Mouse (Mus musculus) effector memory CD4-positive, alpha-beta T cell, adult 5 months (primary cell): ENCODE results near the gene Gck. TPM values are rescaled to one million over a fixed set of nuclear protein-coding genes. Genes with fewer than 3 reads are reported as not detected.

Experiments
- polyA plus RNA-seq: library from polyadenylated mRNA; unstranded; fragments of 100-300 nt; shearing (Covaris generic); gene quantifications from one replicate; pipeline ENCODE4 v1.2.1, GENCODE M21; 2017

The Gck gene
- not detected for polyA plus RNA-seq

DNA sequence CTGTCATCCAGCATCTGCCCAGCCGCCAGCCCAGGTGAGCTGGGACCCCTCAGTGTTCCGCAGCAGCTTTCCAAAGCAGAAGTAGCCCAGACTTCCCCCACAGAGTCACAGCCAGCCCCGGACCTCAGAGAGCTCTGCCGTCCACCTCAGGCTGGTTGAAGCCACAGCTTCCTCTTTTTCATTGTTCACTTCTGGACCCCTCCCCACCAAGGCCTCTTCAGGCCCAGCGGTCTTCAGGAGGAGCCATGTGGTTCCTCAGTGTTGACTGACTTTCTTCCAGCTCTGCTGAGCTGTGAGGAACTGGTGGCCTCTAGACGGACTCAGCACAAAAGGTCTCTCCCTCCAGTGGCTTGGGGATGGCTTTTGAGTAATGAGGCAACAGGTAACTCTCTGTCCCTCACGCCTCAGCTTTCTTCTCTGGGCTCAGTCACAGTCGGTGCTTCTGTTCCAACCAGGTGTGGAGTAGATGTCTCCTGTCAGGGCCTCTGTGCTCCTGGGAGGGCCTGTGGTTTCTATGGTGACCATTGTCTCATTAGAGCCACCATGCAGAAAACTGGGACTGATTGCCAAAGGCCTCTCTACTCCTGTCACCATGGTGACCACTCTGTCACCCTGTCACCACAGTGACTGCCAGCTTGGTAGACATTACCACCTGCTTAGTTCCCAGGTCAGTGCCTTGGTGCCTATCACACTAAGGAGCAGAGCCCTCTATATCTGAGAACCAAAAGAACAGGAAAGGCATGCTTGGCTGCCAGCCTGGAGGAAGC lies at the start of gene Gck:
TSS of gene Gck (minus strand) at position 496 of the 767 bp plus-strand sequence.

DNA sequence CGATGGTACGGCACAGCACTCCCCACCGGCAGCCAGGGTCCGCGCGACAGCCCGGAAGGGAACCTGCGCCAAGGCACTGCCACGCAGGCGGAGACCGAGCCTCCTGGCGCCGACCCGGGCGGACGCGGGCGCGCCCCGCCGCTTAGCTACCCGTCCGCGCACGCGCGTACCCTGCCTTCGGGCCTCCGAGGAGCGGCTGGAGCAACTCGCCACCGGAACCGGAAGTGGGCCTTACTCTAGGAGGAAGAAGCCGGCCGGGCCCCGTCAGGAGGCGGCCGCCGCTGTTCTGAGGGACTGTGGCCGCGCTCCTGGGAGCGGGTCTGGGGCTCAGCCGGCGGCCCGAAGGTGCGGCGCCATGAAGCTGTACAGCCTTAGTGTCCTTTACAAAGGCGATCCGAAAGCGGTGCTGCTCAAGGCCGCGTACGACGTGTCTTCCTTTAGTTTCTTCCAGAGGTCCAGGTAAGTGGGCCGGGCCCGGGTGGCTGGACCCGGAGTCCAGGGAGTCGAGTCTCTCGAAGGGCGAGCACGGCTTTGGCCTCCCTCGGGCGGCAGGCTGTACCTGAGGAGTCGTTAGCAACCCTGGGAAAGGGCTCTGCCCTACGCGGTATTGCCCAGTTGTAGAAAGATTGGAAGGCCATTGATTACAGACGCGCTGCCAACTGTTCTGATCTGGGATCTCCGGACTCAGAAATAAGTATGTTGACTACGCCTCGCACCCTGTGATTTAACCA lies 5.8 kb upstream of the Gck start, which contains the start of gene Ykt6:
TSS of gene Ykt6 (plus strand) at position 148 of the 731 bp plus-strand sequence.

DNA sequence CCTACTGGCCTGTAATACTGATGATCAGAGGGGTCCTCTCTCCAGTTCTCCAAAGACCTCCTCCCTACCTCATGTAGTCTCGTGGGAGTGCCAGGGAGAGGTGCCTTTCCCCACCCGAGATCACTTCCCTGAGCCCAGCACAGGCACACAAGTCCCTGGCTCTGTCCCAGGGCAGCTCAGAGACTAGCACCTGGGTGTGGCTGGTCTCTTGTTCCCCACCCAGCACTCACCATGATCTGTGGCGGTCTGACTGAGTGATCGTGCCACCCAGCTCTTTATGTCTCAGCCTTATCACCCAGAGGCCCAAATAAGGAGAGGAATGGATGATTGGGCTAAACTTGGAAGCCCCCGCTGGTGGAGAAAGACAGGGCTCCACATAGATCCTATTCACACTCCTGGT lies 51.4 kb downstream of the Gck start, which contains the start of gene Myl7:
TSS of gene Myl7 (minus strand) at position 252 of the 400 bp plus-strand sequence.

DNA sequence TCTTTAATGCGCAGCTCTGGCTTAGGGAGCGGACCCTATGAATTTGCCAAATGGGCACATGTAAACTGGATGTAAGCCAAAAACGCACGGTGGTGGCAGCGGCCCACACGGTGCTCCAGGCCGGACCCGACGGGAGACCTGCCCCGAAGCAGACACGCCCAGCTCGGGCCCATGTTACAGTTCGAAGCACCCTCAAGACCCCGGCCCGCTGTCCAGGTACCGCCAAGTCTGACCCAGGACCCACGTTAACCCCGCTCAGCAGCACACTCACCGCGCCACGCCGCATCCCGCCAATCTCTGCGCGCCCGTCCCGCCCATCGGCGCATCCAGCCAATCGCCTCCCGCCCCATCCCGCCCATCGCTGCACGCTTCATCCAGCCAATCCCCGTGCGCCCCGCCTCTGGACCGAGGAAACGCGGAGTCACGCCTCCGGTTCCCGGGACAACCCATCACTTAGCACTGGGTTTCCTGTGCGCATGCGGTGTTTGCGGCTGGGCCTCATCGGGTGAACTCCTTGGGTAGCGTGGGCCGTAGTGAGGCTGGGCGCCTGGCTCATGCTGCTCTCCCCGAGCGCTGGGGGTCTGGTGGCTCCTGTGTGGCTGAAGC lies 71.9 kb downstream of the Gck start, which contains the start of gene Pold2:
TSS of gene Pold2 (minus strand) at position 372 of the 606 bp plus-strand sequence.

DNA sequence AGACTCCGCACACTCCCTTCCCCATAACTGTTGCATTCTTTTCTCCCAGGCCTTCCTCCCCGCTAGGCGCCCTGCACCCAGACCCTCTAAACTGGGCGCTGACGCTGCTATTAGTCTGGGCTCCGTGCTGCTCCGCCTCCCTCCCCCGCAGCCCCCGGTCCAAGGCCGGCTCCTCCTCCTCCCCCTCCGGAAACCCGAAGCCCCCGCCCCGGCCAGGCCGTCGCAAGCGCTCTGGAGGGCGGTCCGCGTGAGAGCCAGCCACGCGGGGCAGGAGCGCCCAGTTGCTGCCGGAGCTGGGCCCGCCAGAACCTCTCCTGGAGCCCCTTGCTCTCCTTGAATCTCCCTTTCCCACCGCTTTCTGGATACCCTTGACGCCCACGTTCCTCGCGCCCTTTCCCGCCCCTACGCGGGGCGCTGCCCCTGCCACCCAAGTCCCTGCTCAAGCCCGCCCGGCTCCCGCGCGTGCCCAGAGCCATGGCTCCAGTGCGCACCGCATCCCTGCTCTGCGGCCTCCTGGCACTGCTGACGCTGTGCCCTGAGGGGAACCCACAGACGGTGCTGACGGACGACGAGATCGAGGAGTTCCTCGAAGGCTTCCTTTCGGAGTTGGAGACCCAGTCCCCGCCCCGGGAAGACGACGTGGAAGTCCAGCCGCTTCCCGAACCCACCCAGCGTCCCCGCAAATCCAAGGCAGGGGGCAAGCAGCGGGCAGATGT lies 88.0 kb downstream of the Gck start, which contains the start of gene Aebp1:
TSS of gene Aebp1 (plus strand) at position 270 of the 716 bp plus-strand sequence.

Other genes starting within 250 kb of the Gck start
- 99.1 TPM for gene Mrps24, start 234.4 kb downstream of the Gck start, polyA plus RNA-seq
- gene Urgcp, start 187.7 kb downstream of the Gck start, polyA plus RNA-seq: 21.6 TPM
- gene Dbnl, start 161.6 kb downstream of the Gck start, polyA plus RNA-seq: 156 TPM
- 1.1 TPM for gene Pgam2, start 146.3 kb downstream of the Gck start, polyA plus RNA-seq
- 14.0 TPM for gene Polm, start 112.1 kb downstream of the Gck start, polyA plus RNA-seq
- gene Aebp1, start 88.1 kb downstream of the Gck start, polyA plus RNA-seq: 0.12 TPM
- 54.8 TPM for gene Pold2, start 71.8 kb downstream of the Gck start, polyA plus RNA-seq
- not detected for gene Myl7, start 51.3 kb downstream of the Gck start, polyA plus RNA-seq
- gene Ykt6, start 5.6 kb upstream of the Gck start, polyA plus RNA-seq: 30.5 TPM
- 4.8 TPM for gene Camk2b, start 116.3 kb upstream of the Gck start, polyA plus RNA-seq
- 0.35 TPM for gene A730071L15Rik, start 249.9 kb upstream of the Gck start, polyA plus RNA-seq